Mouse (Mus musculus): Measurements from ENCODE around the gene Abcb7. TPM values are rescaled to one million over a fixed set of nuclear protein-coding genes. Genes with fewer than 3 reads are reported as not detected.

Gene Abcb7
- polyA plus RNA-seq, 1 experiment from 2014 or later = 3.2 TPM

GRCm38 (mm10) chrX:104291721-104292120, 121.9 kb downstream of the Abcb7 start:
- H3K4me1 ChIP-seq (replicated peaks; ENCODE audit: control insufficient read depth, insufficient read depth) = no peaks in the 10 kb centered on the region
- no peak overlapping the region for H3K4me2 ChIP-seq (replicated peaks; ENCODE audit: low read depth)
- H3K4me3 ChIP-seq (ENCODE audit: low read depth, low read length) = no peak overlapping the region
- no peaks in the 10 kb centered on the region for H3K27me3 ChIP-seq (ENCODE audit: control insufficient read depth, insufficient read depth, low read length)
- ATAC-seq (ENCODE audit: low FRiP score, low TSS enrichment) (no peak), DNase-seq (ENCODE audit: low spot score) (no peak)
- TF ChIP-seq EP300 (optimal IDR thresholded peaks at IDR 0.05) (no peak), CTCF (IDR thresholded peaks at IDR 0.05; ENCODE audit: low read depth) (no peak)
- no peaks in the 10 kb centered on the region for H3K9me3 ChIP-seq (ENCODE audit: control insufficient read depth, low read length)
- no peak overlapping the region for H3K9ac ChIP-seq (ENCODE audit: low read length)
- H3K36me3 ChIP-seq (ENCODE audit: control insufficient read depth, insufficient read depth, low read length) = no peaks in the 10 kb centered on the region
- no peak overlapping the region for H3K27ac ChIP-seq (replicated peaks)

GRCm38 (mm10) chrX:104279828-104280227, 133.8 kb downstream of the Abcb7 start:
- H3K27me3 ChIP-seq (ENCODE audit: control insufficient read depth, insufficient read depth, low read length) = no peaks in the 10 kb centered on the region
- TF ChIP-seq CTCF (IDR thresholded peaks at IDR 0.05; ENCODE audit: low read depth) (no peak), EP300 (optimal IDR thresholded peaks at IDR 0.05) (no peak)
- 91% methylated on average over 1 of the region's 1 CpGs for WGBS

GRCm38 (mm10) chrX:104264371-104264770, 149.3 kb downstream of the Abcb7 start:
- Histone ChIP-seq H3K27ac (replicated peaks) (no peak overlapping the region), H3K4me3 (ENCODE audit: low read depth, low read length) (no peak overlapping the region), H3K9me3 (ENCODE audit: control insufficient read depth, low read length) (no peaks in the 10 kb centered on the region), H3K4me1 (replicated peaks; ENCODE audit: control insufficient read depth, insufficient read depth) (no peaks in the 10 kb centered on the region), H3K36me3 (ENCODE audit: control insufficient read depth, insufficient read depth, low read length) (no peaks in the 10 kb centered on the region), H3K4me2 (replicated peaks; ENCODE audit: low read depth) (no peak overlapping the region), H3K9ac (ENCODE audit: low read length) (no peak overlapping the region), H3K27me3 (ENCODE audit: control insufficient read depth, insufficient read depth, low read length) (no peaks in the 10 kb centered on the region)
- TF ChIP-seq CTCF (IDR thresholded peaks at IDR 0.05; ENCODE audit: low read depth) (no peak), EP300 (optimal IDR thresholded peaks at IDR 0.05) (no peak)
- DNase-seq (ENCODE audit: low spot score) (no peak), ATAC-seq (ENCODE audit: low FRiP score, low TSS enrichment) (no peak)
- 73% methylated on average over 2 of the region's 2 CpGs for WGBS

More at GRCm38 (mm10) chrX:104279828-104280227, 133.8 kb downstream of the Abcb7 start:
- Histone ChIP-seq H3K27ac (replicated peaks) (no peak overlapping the region), H3K36me3 (ENCODE audit: control insufficient read depth, insufficient read depth, low read length) (no peaks in the 10 kb centered on the region), H3K9me3 (ENCODE audit: control insufficient read depth, low read length) (no peaks in the 10 kb centered on the region), H3K4me2 (replicated peaks; ENCODE audit: low read depth) (no peak overlapping the region), H3K4me3 (ENCODE audit: low read depth, low read length) (no peak overlapping the region), H3K9ac (ENCODE audit: low read length) (no peak overlapping the region), H3K4me1 (replicated peaks; ENCODE audit: control insufficient read depth, insufficient read depth) (no peaks in the 10 kb centered on the region)
- DNase-seq (ENCODE audit: low spot score) = no peak
- ATAC-seq (ENCODE audit: low FRiP score, low TSS enrichment) = no peak

- Histone ChIP-seq H3K9ac (ENCODE audit: low read length) (no peak overlapping the region), H3K4me2 (replicated peaks; ENCODE audit: low read depth) (no peak overlapping the region), H3K36me3 (ENCODE audit: control insufficient read depth, insufficient read depth, low read length) (no peaks in the 10 kb centered on the region), H3K27me3 (ENCODE audit: control insufficient read depth, insufficient read depth, low read length) (no peaks in the 10 kb centered on the region), H3K9me3 (ENCODE audit: control insufficient read depth, low read length) (no peaks in the 10 kb centered on the region), H3K27ac (replicated peaks) (no peak overlapping the region), H3K4me1 (replicated peaks; ENCODE audit: control insufficient read depth, insufficient read depth) (no peaks in the 10 kb centered on the region), H3K4me3 (ENCODE audit: low read depth, low read length) (no peak overlapping the region)
- DNase-seq (ENCODE audit: low spot score) (no peak), ATAC-seq (ENCODE audit: low FRiP score, low TSS enrichment) (no peak)
- WGBS = 70% methylated on average over 1 of the region's 1 CpGs
- TF ChIP-seq EP300 (optimal IDR thresholded peaks at IDR 0.05) (no peak), CTCF (IDR thresholded peaks at IDR 0.05; ENCODE audit: low read depth) (no peak)
Measured at GRCm38 (mm10) chrX:104262468-104262867, 151.2 kb downstream of the Abcb7 start.

- Histone ChIP-seq H3K4me2 (replicated peaks; ENCODE audit: low read depth) (no peak overlapping the region), H3K27ac (replicated peaks) (no peak overlapping the region), H3K4me1 (replicated peaks; ENCODE audit: control insufficient read depth, insufficient read depth) (no peaks in the 10 kb centered on the region), H3K4me3 (ENCODE audit: low read depth, low read length) (no peak overlapping the region), H3K27me3 (ENCODE audit: control insufficient read depth, insufficient read depth, low read length) (no peaks in the 10 kb centered on the region), H3K36me3 (ENCODE audit: control insufficient read depth, insufficient read depth, low read length) (no peaks in the 10 kb centered on the region), H3K9ac (ENCODE audit: low read length) (no peak overlapping the region), H3K9me3 (ENCODE audit: control insufficient read depth, low read length) (no peaks in the 10 kb centered on the region)
- TF ChIP-seq CTCF (IDR thresholded peaks at IDR 0.05; ENCODE audit: low read depth) = no peak
- no peak for TF ChIP-seq EP300 (optimal IDR thresholded peaks at IDR 0.05)
- ATAC-seq (ENCODE audit: low FRiP score, low TSS enrichment) (no peak), DNase-seq (ENCODE audit: low spot score) (no peak)
- 48% methylated on average over 1 of the region's 1 CpGs for WGBS
Measured at GRCm38 (mm10) chrX:104256561-104256960, 157.1 kb downstream of the Abcb7 start.

Other genes with a start within 250 kb of the Abcb7 start
- gene Nexmif, start 212.7 kb downstream of the Abcb7 start, polyA plus RNA-seq (2015; fragmentation: Nextera tagmentation; extraction: Ambion mirVana) = 0.33 and 0.44 TPM in 2 replicates
- gene Uprt, start 69.0 kb upstream of the Abcb7 start, polyA plus RNA-seq (2015; fragmentation: Nextera tagmentation; extraction: Ambion mirVana) = 0.57 and 0.64 TPM in 2 replicates